Mouse (Mus musculus): ENCODE results near the gene Fzd10.

Gene Fzd10

GRCm38 (mm10) chr5:128600072-128601021 is at the start of gene Fzd10:
Gene Fzd10, plus strand, starts transcription at chr5:128600844.
- DNase-seq, result no peak

GRCm38 (mm10) chr5:128551448-128551847 is 49.2 kb upstream of the Fzd10 start:
- no peak for DNase-seq

- DNase-seq, result no peak
These were observed 48.3 kb upstream of the Fzd10 start for GRCm38 (mm10) chr5:128552136-128552890.

GRCm38 (mm10) chr5:128558126-128558525 is 42.5 kb upstream of the Fzd10 start:
- no peak for DNase-seq

- DNase-seq, result no peak
These were observed 33.3 kb upstream of the Fzd10 start for GRCm38 (mm10) chr5:128567313-128567712.

- no peak for DNase-seq
These were observed 31.7 kb upstream of the Fzd10 start for GRCm38 (mm10) chr5:128568970-128569369.

- no peak for DNase-seq
These were observed 30.6 kb upstream of the Fzd10 start for GRCm38 (mm10) chr5:128570091-128570490.

- DNase-seq, result no peak
These were observed 29.8 kb upstream of the Fzd10 start for GRCm38 (mm10) chr5:128570848-128571247.

GRCm38 (mm10) chr5:128571706-128572105 is 28.9 kb upstream of the Fzd10 start:
- DNase-seq, result no peak

GRCm38 (mm10) chr5:128575997-128576579 is 24.6 kb upstream of the Fzd10 start:
- no peak for DNase-seq

GRCm38 (mm10) chr5:128579047-128579650 is 21.5 kb upstream of the Fzd10 start:
- DNase-seq, result no peak

- DNase-seq, result no peak
These were observed 19.7 kb upstream of the Fzd10 start for GRCm38 (mm10) chr5:128580931-128581330.

- DNase-seq, result no peak
These were observed 19.1 kb upstream of the Fzd10 start for GRCm38 (mm10) chr5:128581516-128581921.

GRCm38 (mm10) chr5:128589231-128589630 is 11.4 kb upstream of the Fzd10 start:
- DNase-seq, result no peak

GRCm38 (mm10) chr5:128593446-128593845 is 7.2 kb upstream of the Fzd10 start:
- no peak for DNase-seq

- no peak for DNase-seq
These were observed 3.8 kb upstream of the Fzd10 start for GRCm38 (mm10) chr5:128596813-128597212.

GRCm38 (mm10) chr5:128597381-128597780 is 3.3 kb upstream of the Fzd10 start:
- no peak for DNase-seq

- no peak for DNase-seq
These were observed 2.4 kb upstream of the Fzd10 start for GRCm38 (mm10) chr5:128598191-128598720.

- no peak for DNase-seq
These were observed 1.8 kb upstream of the Fzd10 start for GRCm38 (mm10) chr5:128598760-128599364.

GRCm38 (mm10) chr5:128599365-128600071 is 1.1 kb upstream of the Fzd10 start:
- DNase-seq, result no peak
